Mouse (Mus musculus): ENCODE data around the gene Zfp652.
A peak's percentile ranks its signal among the peaks of the same experiment; 100 is the strongest.
"Not testable (repeated sequence)": the region's sequence is repeated elsewhere in the genome, so short reads cannot be mapped to it uniquely, and the experiment has no call there.

Gene Zfp652

GRCm38 (mm10) chr11:95853684-95854083 lies 141.2 kb downstream of the Zfp652 start:
- peak; percentile 88 for DNase-seq (ENCODE audit: low read depth, low spot score)

GRCm38 (mm10) chr11:95857306-95857705 lies 144.8 kb downstream of the Zfp652 start:
- no peak for DNase-seq (ENCODE audit: low read depth, low spot score)

GRCm38 (mm10) chr11:95857716-95858527 lies 145.4 kb downstream of the Zfp652 start:
- no peak for DNase-seq (ENCODE audit: low read depth, low spot score)

- peak; percentile 99 for DNase-seq (ENCODE audit: low read depth, low spot score)
These were observed 146.3 kb downstream of the Zfp652 start for GRCm38 (mm10) chr11:95858528-95859467.

- peak; percentile 75 for DNase-seq (ENCODE audit: low read depth, low spot score)
These were observed 147.0 kb downstream of the Zfp652 start for GRCm38 (mm10) chr11:95859468-95859855.

- DNase-seq (ENCODE audit: low read depth, low spot score), result no peak
These were observed 147.6 kb downstream of the Zfp652 start for GRCm38 (mm10) chr11:95860071-95860490.

GRCm38 (mm10) chr11:95861397-95861796 lies 148.9 kb downstream of the Zfp652 start:
- no peak for DNase-seq (ENCODE audit: low read depth, low spot score)

- no peak for DNase-seq (ENCODE audit: low read depth, low spot score)
These were observed 157.0 kb downstream of the Zfp652 start for GRCm38 (mm10) chr11:95869442-95869841.

- no peak for DNase-seq (ENCODE audit: low read depth, low spot score)
These were observed 157.5 kb downstream of the Zfp652 start for GRCm38 (mm10) chr11:95869918-95870470.

- DNase-seq (ENCODE audit: low read depth, low spot score), result peak; percentile 49
These were observed 163.3 kb downstream of the Zfp652 start for GRCm38 (mm10) chr11:95875804-95876203.

GRCm38 (mm10) chr11:95876296-95876695 lies 163.8 kb downstream of the Zfp652 start:
- DNase-seq (ENCODE audit: low read depth, low spot score), result peak; percentile 80

- DNase-seq (ENCODE audit: low read depth, low spot score), result not testable (repeated sequence)
These were observed 167.4 kb downstream of the Zfp652 start for GRCm38 (mm10) chr11:95879861-95880260.

All from CD4-positive, CD25-positive, alpha-beta regulatory T cell, adult 2 months (primary cell).